Mouse (Mus musculus): Measurements from ENCODE around the gene Rufy3. TPM values are rescaled to one million over a fixed set of nuclear protein-coding genes. Genes with fewer than 3 reads are reported as not detected.

The Rufy3 gene
- polyA plus RNA-seq, 1 experiment from 2014 or later = 321 TPM

- Histone ChIP-seq H3K4me1 (no peaks in the 10 kb centered on the region), H3K4me3 (no peak overlapping the region), H3K27ac (no peak overlapping the region), H3K36me3 (replicated peaks) (peaks cover 73% of the 10 kb centered on the region), H3K9me3 (no peaks in the 10 kb centered on the region), H3K27me3 (replicated peaks) (no peaks in the 10 kb centered on the region), H3K4me2 (no peak overlapping the region), H3K9ac (no peak overlapping the region)
- WGBS = 93% methylated on average over 9 of the region's 9 CpGs
- no peak for ATAC-seq (replicated peaks)
Measured at GRCm38 (mm10) chr5:88643491-88643890, 78.7 kb downstream of the Rufy3 start.

DNA sequence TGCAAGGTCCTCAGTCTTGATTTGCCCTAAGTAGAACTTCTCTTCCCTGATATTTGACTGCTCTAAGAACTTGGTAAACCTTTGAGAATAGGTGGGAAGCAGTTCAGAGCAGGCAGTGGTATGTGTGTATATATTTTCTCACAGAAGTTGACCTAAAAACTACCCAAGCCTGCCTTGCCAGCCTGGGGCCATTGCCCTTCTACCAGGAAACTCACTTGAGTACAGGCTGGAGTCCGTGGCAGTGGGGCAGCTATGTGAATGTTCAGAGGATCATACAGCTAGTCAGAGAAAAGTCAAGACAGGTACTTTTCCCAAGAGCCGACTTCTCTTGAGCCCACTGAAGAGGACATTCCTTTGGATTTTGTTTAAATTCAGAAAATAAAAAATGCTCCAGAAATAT is 80.1 kb downstream of the Rufy3 start:
- Histone ChIP-seq H3K9ac (no peak overlapping the region), H3K9me3 (no peaks in the 10 kb centered on the region), H3K4me1 (no peaks in the 10 kb centered on the region), H3K36me3 (replicated peaks) (peaks cover 81% of the 10 kb centered on the region), H3K27me3 (replicated peaks) (no peaks in the 10 kb centered on the region), H3K4me3 (no peak overlapping the region), H3K27ac (no peak overlapping the region), H3K4me2 (no peak overlapping the region)
- no peak for ATAC-seq (replicated peaks)
- WGBS = 95% methylated on average over 2 of the region's 2 CpGs

GRCm38 (mm10) chr5:88645405-88645804 is 80.6 kb downstream of the Rufy3 start:
- Histone ChIP-seq H3K9me3 (no peaks in the 10 kb centered on the region), H3K4me2 (no peak overlapping the region), H3K27me3 (replicated peaks) (no peaks in the 10 kb centered on the region), H3K4me3 (no peak overlapping the region), H3K36me3 (replicated peaks) (peaks cover 84% of the 10 kb centered on the region), H3K9ac (no peak overlapping the region), H3K27ac (no peak overlapping the region), H3K4me1 (no peaks in the 10 kb centered on the region)
- ATAC-seq (replicated peaks) = no peak
- WGBS = 84% methylated on average over 5 of the region's 5 CpGs

DNA sequence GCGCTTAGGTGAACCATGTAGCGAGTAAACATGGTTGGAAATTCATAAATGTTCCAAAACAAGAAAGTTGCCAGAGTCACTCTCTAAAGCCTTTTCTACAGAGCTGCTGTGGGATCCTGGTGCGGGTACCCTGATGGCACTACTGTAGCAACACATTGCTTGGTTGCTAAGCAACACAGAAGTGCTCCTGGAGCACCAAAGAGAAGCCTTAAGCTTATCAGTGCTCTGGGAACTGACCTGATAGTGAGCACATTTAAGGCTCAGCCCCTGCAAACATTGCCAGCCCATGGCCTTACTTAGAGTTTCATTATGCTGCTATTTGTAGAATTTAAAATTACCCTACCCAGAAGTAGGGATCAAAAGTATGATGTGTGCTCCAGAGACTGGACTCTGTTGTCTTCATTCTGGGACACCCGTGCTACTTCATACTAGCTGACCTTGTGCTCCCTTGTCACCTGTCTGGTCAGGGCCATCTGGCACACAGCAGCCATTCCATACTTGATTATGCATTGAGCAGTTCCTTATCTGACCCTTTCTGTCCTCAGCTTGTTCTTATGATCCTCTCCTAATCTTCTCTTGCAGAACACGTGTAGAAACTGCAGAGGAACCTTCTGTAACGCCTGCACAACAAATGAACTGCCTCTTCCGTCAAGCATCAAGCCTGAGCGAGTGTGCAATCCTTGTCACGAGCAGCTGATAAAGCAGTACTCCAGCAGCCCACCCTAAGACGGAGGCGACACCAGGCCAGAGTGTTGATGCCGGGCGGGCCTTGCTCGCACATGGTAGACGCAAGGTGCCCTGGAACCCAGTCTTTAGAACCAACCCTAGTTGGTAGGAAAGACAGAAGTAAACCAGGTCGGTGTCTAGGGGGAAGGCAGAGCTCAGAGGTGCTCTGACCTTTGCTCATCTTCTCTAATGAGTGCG is 84.7 kb downstream of the Rufy3 start:
- no peak overlapping the region for H3K4me2 ChIP-seq
- 89% methylated on average over 17 of the region's 17 CpGs for WGBS
- no peaks in the 10 kb centered on the region for H3K9me3 ChIP-seq
- no peaks in the 10 kb centered on the region for H3K4me1 ChIP-seq
- ATAC-seq (replicated peaks) = no peak
- H3K27me3 ChIP-seq (replicated peaks) = no peaks in the 10 kb centered on the region
- peaks cover 74% of the 10 kb centered on the region for H3K36me3 ChIP-seq (replicated peaks)
- H3K27ac ChIP-seq = no peak overlapping the region
- no peak overlapping the region for H3K4me3 ChIP-seq
- H3K9ac ChIP-seq = no peak overlapping the region

DNA sequence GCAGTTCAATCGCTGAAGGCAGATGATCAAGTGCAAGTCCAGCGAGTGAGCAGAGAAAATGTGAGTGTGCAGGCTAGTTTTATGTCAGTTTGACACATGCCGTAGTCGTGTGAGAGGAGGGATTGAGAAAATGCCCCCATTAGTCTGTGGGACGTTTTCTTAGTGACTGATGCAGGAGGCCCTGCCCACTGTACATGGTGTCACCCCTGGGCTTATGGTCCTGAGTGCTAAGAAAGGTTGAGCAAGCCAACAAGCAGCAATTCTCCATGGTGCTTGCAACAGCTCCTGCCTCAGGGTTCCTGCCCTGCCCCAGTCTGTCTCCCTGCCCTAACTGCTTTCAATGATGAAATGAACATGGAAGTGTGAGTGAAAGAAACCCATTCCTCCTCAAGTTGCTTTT is 87.7 kb downstream of the Rufy3 start:
- WGBS = 85% methylated on average over 5 of the region's 5 CpGs
- no peak overlapping the region for H3K4me3 ChIP-seq
- H3K27ac ChIP-seq = 0 out of 2 replicates have a peak overlapping the region, but pooled peaks have one; percentile 23
- H3K4me1 ChIP-seq = no peaks in the 10 kb centered on the region
- no peak for ATAC-seq (replicated peaks)
- H3K9me3 ChIP-seq = no peaks in the 10 kb centered on the region
- H3K4me2 ChIP-seq = no peak overlapping the region
- no peaks in the 10 kb centered on the region for H3K27me3 ChIP-seq (replicated peaks)
- peaks cover 46% of the 10 kb centered on the region for H3K36me3 ChIP-seq (replicated peaks)
- no peak overlapping the region for H3K9ac ChIP-seq

- Histone ChIP-seq H3K36me3 (replicated peaks) (peaks cover 32% of the 10 kb centered on the region), H3K4me2 (no peak overlapping the region), H3K9me3 (no peaks in the 10 kb centered on the region), H3K4me1 (no peaks in the 10 kb centered on the region), H3K9ac (no peak overlapping the region), H3K27me3 (replicated peaks) (no peaks in the 10 kb centered on the region), H3K27ac (no peak overlapping the region), H3K4me3 (no peak overlapping the region)
- WGBS = 97% methylated on average over 1 of the region's 1 CpGs
- ATAC-seq (replicated peaks) = no peak
Measured at GRCm38 (mm10) chr5:88657868-88658267, 93.0 kb downstream of the Rufy3 start.

- H3K36me3 ChIP-seq (replicated peaks) = peaks cover 55% of the 10 kb centered on the region
Measured at GRCm38 (mm10) chr5:88663151-88663550, 98.3 kb downstream of the Rufy3 start.

GRCm38 (mm10) chr5:88663875-88664274 is 99.0 kb downstream of the Rufy3 start:
- Histone ChIP-seq H3K27me3 (replicated peaks) (no peaks in the 10 kb centered on the region), H3K27ac (no peak overlapping the region), H3K9ac (no peak overlapping the region), H3K4me2 (no peak overlapping the region), H3K9me3 (no peaks in the 10 kb centered on the region), H3K4me3 (no peak overlapping the region), H3K36me3 (replicated peaks) (peaks cover 59% of the 10 kb centered on the region), H3K4me1 (no peaks in the 10 kb centered on the region)
- no peak for ATAC-seq (replicated peaks)
- WGBS = 93% methylated on average over 5 of the region's 5 CpGs

More at GRCm38 (mm10) chr5:88663151-88663550, 98.3 kb downstream of the Rufy3 start:
- no peak for ATAC-seq (replicated peaks)
- Histone ChIP-seq H3K27ac (no peak overlapping the region), H3K9ac (no peak overlapping the region), H3K9me3 (no peaks in the 10 kb centered on the region), H3K27me3 (replicated peaks) (no peaks in the 10 kb centered on the region), H3K4me3 (no peak overlapping the region), H3K4me1 (no peaks in the 10 kb centered on the region), H3K4me2 (no peak overlapping the region)
- 93% methylated on average over 3 of the region's 3 CpGs for WGBS

DNA sequence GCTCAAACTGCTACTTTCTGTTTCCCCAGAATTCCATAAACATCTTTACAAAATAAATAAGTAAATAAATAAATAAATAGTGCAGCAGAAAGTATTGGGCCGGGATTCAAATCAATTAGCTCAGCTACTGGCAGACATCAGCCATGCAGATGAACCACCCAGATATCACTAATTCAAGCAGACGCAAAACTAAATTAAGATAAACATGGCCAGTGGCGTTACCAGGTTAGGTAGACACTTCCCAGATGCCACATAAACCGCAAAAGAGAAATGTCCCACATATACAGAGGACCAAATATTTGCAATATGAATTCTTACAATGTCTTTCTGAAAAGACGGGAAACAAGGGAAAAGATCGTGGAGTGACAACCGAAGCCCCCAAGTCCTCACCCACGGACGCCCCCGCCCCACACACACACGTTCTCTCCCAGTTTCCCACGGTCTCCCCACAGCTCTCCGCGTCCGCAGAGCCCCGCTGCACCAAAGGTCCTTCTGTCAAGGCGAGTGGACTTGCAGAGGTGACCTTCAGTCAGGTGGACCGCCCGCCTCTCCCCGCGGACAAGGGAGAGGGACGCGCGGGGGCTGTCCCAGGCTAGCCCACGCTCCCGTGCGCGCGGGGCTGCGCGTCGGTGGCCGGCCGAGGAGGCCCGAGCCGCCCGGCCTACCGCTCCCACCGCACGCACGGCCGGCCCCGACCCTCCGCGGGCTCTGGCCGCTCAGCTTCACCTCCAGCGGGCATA is 110.0 kb downstream of the Rufy3 start:
- Histone ChIP-seq H3K36me3 (replicated peaks) (peaks cover 10% of the 10 kb centered on the region; the same call in 1 of the 2 replicates), H3K27me3 (replicated peaks) (no peaks in the 10 kb centered on the region), H3K27ac (peak overlapping the region; percentile 94), H3K4me1 (peaks cover 25% of the 10 kb centered on the region), H3K4me3 (peak overlapping the region; percentile 79), H3K9ac (peak overlapping the region; percentile 94), H3K4me2 (peak overlapping the region; percentile 80), H3K9me3 (no peaks in the 10 kb centered on the region)
- under 1% methylated on average over 46 of the region's 47 CpGs for WGBS
- no peak; the same call in 1 of the 2 replicates for ATAC-seq (replicated peaks)

DNA sequence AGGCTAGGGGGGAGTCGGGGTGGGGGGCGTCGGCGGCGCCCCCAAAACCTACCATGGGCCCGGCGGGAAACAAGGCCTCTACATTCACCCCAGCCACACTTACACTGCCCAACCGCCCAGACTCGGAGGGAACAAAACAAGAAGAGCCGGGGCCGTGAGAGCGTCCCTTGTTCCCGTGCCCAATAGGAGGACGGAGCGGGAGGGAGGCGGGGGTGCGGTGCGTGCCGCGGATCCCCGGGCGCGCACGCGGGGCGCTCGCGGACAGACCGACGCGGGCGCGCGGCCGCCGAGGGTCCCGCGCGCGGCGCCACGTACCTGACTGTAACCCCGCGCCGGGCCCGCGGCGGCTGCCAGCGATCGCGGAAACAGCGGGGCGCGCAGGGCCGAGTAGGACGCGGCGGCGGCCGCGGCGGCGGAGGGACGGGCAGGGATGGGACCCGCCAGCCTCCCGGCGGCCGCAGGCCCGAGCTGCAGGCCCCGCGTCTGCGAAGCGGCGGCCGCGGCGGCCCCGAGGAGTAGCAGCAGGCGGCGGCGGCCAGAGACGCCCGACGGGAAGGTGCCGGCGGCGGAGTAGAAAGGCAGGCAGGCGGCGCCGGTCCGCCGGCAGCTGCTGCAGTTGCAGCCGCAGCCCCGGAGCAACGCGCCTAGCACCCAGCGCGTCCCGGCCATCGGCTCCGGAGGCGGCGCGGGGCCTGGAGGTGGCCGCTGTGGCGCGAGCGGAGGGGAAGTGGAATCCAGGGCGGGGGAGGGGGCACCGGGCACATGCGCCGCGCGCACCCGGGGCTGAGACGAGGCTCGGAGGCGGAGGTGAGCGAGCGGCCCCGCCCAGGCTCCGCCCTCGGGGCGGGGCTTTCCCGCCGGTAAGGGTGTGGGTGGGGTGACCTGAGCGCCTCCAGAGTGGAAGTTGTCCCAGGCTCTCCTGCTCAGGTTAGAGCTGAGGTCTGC is 110.9 kb downstream of the Rufy3 start, which contains the start of gene Grsf1:
TSS of gene Grsf1 (minus strand) at position 729 of the 945 bp plus-strand sequence.
- Histone ChIP-seq H3K9me3 (no peaks in the 10 kb centered on the region), H3K4me2 (peak within 1 kb of the TSS; percentile 80), H3K27me3 (replicated peaks) (no peaks in the 10 kb centered on the region), H3K9ac (peak within 1 kb of the TSS; percentile 94), H3K36me3 (replicated peaks) (0 out of 2 replicates have a peak, but pooled peaks cover 4% of the 10 kb centered on the region), H3K27ac (peak within 1 kb of the TSS; percentile 94), H3K4me3 (peak within 1 kb of the TSS; percentile 79), H3K4me1 (peaks cover 25% of the 10 kb centered on the region)
- peak; percentile 93 for ATAC-seq (replicated peaks)
- under 1% methylated on average over 85 of the region's 127 CpGs for WGBS

DNA sequence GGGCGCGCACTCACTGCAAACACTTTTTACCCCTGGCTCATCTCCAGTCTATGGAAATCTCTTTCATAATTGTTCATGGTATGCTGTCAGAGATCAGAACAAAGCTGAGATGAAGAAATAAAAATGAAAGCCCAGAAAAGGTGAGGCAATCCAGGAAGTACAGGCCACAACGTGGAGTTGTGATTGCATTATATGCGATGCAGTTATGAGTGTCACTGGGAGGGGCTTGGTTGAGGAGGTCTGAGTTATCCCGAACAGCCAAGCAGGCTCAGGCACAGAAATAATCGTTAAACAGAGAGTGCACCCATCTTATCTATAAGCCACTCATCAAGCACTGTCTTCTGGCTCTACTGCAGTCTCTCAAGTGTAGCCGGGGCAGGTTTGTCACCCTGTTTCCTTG is 114.1 kb downstream of the Rufy3 start:
- no peaks in the 10 kb centered on the region for H3K27me3 ChIP-seq (replicated peaks)
- H3K27ac ChIP-seq = no peak overlapping the region
- no peak for ATAC-seq (replicated peaks)
- no peaks in the 10 kb centered on the region for H3K9me3 ChIP-seq
- no peak overlapping the region for H3K4me3 ChIP-seq
- WGBS = 65% methylated on average over 7 of the region's 7 CpGs
- H3K4me1 ChIP-seq = peaks cover 14% of the 10 kb centered on the region
- no peak overlapping the region for H3K9ac ChIP-seq
- no peaks in the 10 kb centered on the region for H3K36me3 ChIP-seq (replicated peaks)
- no peak overlapping the region for H3K4me2 ChIP-seq

All from midbrain, embryonic 15.5 days (tissue).